Mouse (Mus musculus) spleen, postnatal 4 days (tissue): ENCODE data around the gene Glis1.

Source experiments
- DNase-seq, 2 experiments: peaks; one replicate each; pipeline ENCODE4 v3.0.0; 2022; ENCODE audit warnings: low spot score in 2 of 2

Glis1 gene

DNA sequence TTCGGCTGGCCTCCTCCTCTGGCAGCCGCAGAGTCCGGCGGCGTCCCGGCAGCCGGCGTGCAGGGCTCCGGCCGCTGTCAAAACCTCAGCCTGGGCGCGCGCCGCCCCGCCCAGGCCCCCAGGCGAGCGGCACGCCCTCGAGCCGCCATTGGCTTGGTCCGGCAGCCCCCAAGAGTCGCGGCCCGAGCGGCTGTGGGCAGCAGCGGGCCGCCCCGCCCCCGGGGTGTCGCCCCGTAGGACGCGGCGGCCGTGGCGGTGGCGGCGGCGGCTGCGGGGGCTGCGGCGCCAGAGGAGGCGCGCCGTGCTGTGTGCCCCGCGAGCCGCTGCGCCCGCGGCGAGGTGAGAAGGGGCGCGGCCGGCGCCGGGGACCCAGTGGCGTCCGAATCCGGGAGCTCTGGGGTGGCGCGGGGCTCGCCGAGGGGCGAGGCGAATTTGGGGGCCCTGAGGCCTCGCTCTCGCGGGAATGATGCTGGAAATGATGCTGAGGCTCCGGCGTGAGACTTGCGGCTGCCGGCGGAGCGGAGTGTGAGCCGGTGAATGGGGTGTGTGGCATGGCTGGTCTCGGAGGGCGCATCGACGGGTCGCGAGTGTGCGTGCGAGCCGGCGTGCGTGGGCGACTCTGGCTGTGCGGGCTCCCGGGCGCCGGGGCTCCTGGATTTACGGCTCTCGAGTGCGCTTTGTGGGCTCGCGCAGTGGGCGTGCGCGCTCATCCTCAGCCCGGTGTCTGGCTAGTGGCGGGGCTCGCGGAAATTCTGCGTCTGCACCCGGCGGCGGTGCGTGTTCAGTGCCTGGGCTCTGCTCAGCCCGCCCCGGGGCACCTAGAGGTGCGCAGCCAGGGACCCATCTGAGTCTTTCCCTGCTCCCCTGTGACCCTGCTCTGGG, at the start of gene Glis1:
Gene Glis1, plus strand, starts transcription at position 236 of the 882 bp plus-strand sequence.
- peak in 1 of 2 experiments; percentile 22 for DNase-seq

DNA sequence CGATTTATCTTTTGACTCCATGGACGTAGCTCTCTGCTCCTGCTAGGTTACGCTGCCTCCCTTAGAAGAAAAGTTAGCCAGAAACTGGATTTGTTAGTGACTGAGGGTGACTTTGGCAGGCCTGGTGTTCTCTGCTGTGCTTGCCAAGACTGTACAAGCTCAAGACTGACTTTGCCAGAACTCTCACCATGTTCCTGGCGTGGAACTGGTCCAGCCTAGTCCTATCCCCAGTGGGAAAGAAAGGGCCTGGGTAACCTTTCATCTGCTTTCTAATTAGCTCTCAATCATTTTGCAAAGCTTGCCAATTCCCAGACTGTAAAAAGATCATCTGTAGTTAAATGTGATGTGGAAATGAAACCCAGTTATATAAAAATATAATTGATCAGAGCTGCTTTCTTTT, 47.4 kb upstream of the Glis1 start:
- DNase-seq: no peak

GRCm38 (mm10) chr4:107387465-107387864, 46.9 kb upstream of the Glis1 start:
- no peak for DNase-seq

GRCm38 (mm10) chr4:107388291-107388690, 46.1 kb upstream of the Glis1 start:
- no peak for DNase-seq

DNA sequence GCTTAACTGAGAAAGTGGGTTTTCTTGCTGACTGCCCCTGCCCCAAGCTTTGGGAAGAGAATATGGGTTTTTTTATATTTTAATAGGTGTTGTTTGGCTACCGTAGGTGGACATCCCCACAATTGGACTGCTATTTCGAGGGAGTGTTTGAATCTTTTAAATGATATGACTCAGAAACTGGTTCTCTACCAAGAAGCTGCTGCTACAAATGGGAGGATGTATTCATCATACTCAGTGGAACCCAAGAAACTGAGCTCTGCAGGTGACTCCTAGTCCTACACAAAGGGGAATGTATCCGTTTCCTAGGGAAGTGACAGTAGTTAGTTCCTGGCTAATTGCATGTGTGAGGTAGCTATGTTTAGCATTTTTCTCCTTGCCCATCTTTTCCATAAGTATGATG, 45.0 kb upstream of the Glis1 start:
- no peak for DNase-seq

DNA sequence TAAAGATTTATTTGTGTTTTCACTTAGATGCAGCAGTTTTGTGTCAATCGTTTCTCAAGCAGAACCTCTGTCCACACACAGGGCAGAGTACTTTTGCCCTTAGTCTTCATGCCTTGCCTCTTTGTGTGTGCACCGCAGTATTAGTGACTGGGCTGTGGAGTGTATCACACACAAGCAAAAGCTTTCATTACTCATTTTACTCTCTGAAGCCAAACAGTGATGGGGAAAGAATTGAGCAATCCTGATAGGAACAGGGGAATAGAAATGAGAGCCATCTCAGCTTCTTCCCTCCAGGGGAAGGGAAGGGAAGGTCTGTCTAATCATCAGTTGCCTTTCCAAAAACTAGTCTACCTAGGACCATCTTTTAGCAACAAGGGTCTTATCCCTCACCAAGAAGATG, 40.6 kb upstream of the Glis1 start:
- no peak for DNase-seq

- DNase-seq: no peak
Measured at GRCm38 (mm10) chr4:107420202-107420601, 14.2 kb upstream of the Glis1 start.

- no peak for DNase-seq
Measured at GRCm38 (mm10) chr4:107421711-107422110, 12.7 kb upstream of the Glis1 start.

- DNase-seq: no peak
Measured at GRCm38 (mm10) chr4:107422176-107422575, 12.2 kb upstream of the Glis1 start.

- no peak for DNase-seq
Measured at GRCm38 (mm10) chr4:107425616-107426015, 8.8 kb upstream of the Glis1 start.

GRCm38 (mm10) chr4:107426631-107427030, 7.8 kb upstream of the Glis1 start:
- no peak for DNase-seq

GRCm38 (mm10) chr4:107432717-107433116, 1.7 kb upstream of the Glis1 start:
- DNase-seq: no peak

GRCm38 (mm10) chr4:107433998-107434355, 414 bp upstream of the Glis1 start:
- DNase-seq: no peak

DNA sequence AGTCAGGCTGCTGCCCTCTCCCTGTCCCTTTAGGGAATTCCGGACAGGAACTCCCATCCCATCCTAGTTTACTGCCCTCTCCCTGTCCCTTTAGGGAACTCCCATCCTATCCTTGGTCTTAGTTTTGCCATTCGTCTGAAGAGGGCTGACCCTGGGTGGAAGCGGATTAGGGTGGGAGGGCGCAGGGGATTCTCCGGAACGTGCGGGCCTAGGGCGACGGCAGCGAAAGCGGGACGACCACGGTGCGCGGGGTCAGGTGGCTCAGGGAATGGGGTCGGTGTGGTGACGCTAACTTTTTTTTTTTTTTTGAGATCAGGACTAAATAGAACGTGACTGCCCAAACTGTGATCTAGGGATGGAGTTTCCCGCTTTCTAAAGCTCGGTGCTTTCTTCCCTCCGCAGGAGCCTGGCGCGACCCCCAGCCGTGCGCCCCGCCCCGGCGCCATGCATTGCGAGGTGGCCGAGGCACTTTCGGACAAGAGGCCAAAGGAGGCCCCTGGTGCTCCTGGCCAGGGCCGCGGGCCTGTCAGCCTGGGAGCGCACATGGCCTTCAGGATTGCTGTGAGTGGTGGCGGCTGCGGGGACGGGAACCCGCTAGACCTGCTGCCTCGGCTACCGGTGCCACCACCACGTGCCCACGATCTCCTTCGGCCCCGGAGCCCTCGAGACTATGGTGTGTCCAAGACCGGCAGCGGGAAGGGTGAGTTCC, 1.0 kb downstream of the Glis1 start:
- no peak for DNase-seq

- DNase-seq: no peak
Measured at GRCm38 (mm10) chr4:107436476-107436875, 2.1 kb downstream of the Glis1 start.

- no peak for DNase-seq
Measured at GRCm38 (mm10) chr4:107438741-107439140, 4.3 kb downstream of the Glis1 start.

GRCm38 (mm10) chr4:107440306-107440705, 5.9 kb downstream of the Glis1 start:
- no peak for DNase-seq

- DNase-seq: no peak
Measured at GRCm38 (mm10) chr4:107442288-107442687, 7.9 kb downstream of the Glis1 start.

DNA sequence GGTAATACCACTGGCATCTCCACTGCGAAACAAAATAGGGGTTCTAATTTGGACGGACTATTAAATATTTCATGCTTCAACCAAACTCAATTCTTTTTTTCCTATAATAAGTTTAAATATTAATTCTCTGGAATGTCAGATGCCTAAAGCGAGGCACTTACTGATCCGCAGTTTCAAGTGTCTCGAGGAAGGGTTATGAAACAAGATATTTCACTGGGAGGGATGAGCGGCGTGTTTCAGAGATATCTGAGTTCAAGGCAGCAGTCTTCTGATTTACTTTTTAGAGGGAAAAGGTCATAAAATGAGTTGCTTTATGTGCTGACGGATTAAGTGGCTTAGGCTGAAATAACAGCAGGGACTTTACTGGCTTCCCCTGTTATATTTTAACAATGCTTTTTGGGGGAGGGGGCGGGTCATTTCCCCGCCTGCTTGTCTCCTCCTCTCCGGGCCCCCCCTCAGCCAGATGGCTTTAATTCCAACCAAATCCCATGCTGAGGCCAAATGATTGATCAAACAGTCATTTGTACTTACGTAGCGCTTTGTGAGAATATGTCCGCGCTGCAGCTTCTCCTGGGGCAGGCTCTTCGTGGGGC, 8.6 kb downstream of the Glis1 start:
- no peak for DNase-seq

DNA sequence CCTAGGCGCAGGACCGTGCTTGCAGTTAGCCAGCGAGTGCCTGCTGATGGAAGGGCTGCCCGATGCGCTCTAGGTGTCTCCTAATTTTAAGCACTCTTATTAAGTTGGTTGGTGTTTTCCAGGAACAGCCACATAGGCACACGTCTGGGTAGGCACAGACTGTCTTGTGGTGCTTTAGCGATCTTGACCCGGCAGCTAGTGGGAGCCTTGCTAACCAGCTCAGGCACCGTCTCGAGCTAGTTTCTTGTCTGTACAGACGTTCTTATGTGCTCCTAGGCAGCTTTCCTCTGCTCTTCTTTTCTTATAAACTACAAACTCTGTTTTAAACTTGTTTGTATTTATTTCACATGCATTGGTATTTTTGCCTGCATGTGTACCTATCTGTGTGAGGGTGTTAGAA, 9.2 kb downstream of the Glis1 start:
- DNase-seq: no peak

- no peak for DNase-seq
Measured at GRCm38 (mm10) chr4:107448481-107448880, 14.1 kb downstream of the Glis1 start.

- no peak for DNase-seq
Measured at GRCm38 (mm10) chr4:107449519-107449918, 15.1 kb downstream of the Glis1 start.
